Mouse (Mus musculus) heart, adult 2 months (tissue): Measurements from ENCODE around the gene Hist4h4. TPM values are rescaled to one million over a fixed set of nuclear protein-coding genes. Genes with fewer than 3 reads are reported as not detected.

Source experiments
- DNase-seq, 2 experiments: peaks; one replicate each; pipeline ENCODE4 v3.0.0; 2021
- H3K27ac ChIP-seq: fragments of 200-600 bp; 2 replicates; pipeline ENCODE4 v1.8.1; 2022
- H3K27me3 ChIP-seq: fragments of 200-500 bp; 2 replicates; pipeline ENCODE4 v1.6.1; 2012; ENCODE audit warnings: mild to moderate bottlenecking, low read length, inconsistent platforms, mixed read lengths; ENCODE audit not compliant: control insufficient read depth, insufficient read depth
- H3K36me3 ChIP-seq: fragments of 200-500 bp; 2 replicates; pipeline ENCODE4 v1.6.1; 2012; ENCODE audit warnings: low read length, inconsistent platforms; ENCODE audit not compliant: control insufficient read depth, insufficient read depth
- H3K4me1 ChIP-seq: fragments of 200-500 bp; 2 replicates; pipeline ENCODE4 v1.6.1; 2011; ENCODE audit warnings: low read length; ENCODE audit not compliant: control insufficient read depth, insufficient read depth
- H3K4me3 ChIP-seq: fragments of 200-600 bp; 2 replicates; pipeline ENCODE4 v1.8.1; 2022
- H3K79me2 ChIP-seq: fragments of 200-500 bp; replicated peaks from 2 replicates; pipeline ENCODE4 v1.6.1; 2012; ENCODE audit warnings: mild to moderate bottlenecking, inconsistent platforms, low read length, moderate library complexity, mixed read lengths; ENCODE audit not compliant: control insufficient read depth, insufficient read depth
- H3K9ac ChIP-seq: fragments of 200-500 bp; 2 replicates; pipeline ENCODE4 v1.6.1; 2012; ENCODE audit warnings: low read depth, mild to moderate bottlenecking, control low read depth, inconsistent platforms, low read length, mixed read lengths
- CTCF ChIP-seq: fragments of 200-600 bp; IDR thresholded peaks from 2 replicates; pipeline ENCODE4 v1.8.1; 2022; ENCODE audit warnings: antibody characterized with exemption, mild to moderate bottlenecking, moderate library complexity
- EP300 ChIP-seq: fragments of 200-500 bp; IDR thresholded peaks from 2 replicates; pipeline ENCODE4 v1.6.1; 2011; ENCODE audit warnings: low read depth, low read length, control low read depth; ENCODE audit not compliant: insufficient read depth
- POLR2A ChIP-seq: fragments of 200-500 bp; IDR thresholded peaks from 2 replicates; pipeline ENCODE4 v1.6.1; 2011; ENCODE audit warnings: mild to moderate bottlenecking, low read depth, low read length, control low read depth; ENCODE audit not compliant: insufficient read depth
- WGBS: fragments of 180-500 bp; shearing (Covaris S2); methylation state at CpG from one replicate; pipeline ENCODE4 v1.1.7; 2018; 5-methylcytosine and 5-hydroxymethylcytosine counted together
- intact Hi-C: fragments of 180-260 bp; cut with DNase I; formaldehyde crosslinking; loops from one replicate; pipeline ENCODE4 v1.15.1; 2025
- polyA plus RNA-seq: library from polyadenylated mRNA; depleted of rRNA; stranded (reverse); fragments of >200 nt; gene quantifications from 2 replicates; pipeline ENCODE4 v1.2.3, GENCODE M21; 2012
- total RNA-seq, 2 experiments: library from RNA; stranded (reverse); gene quantifications; 2 replicates each; pipeline ENCODE4 v1.2.3; 2021

Gene Hist4h4
- total and polyA plus RNA-seq, 3 experiments, result 0.16 to 6.5 (median 5.9) TPM

DNA sequence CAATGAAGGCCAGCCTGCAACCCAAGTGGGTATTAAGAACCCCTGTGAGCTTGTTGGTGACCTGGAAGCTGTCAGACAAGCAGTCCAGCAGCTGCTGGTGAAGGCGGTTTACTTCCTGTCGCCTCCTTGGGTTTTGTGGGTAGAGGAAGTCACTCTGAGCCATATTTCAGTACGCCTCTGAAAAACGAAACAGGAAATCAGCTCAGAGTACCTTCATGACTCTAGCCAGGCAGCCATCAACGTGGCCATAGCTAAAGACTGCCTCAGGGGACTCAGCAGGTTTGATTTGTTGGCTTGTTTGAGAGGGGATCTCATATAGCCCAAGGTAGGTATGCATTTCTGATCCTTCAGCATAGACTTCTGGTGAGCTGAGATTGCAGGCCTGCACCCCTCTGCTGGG, 27.5 kb upstream of the Hist4h4 start:
- 48% methylated on average over 5 of the region's 5 CpGs for WGBS
- H3K9ac ChIP-seq, result no peak overlapping the region
- no peaks in the 10 kb centered on the region for H3K4me1 ChIP-seq
- TF ChIP-seq POLR2A (no peak), CTCF (no peak), EP300 (no peak)
- no peak overlapping the region for H3K4me3 ChIP-seq
- DNase-seq, result no peak
- peaks cover 3% of the 10 kb centered on the region for H3K36me3 ChIP-seq
- intact Hi-C loops, result loop anchor here (2.0 kb wide), 1 partner anchor 21 kb away; no protein-coding TSS in a partner anchor
- no peaks in the 10 kb centered on the region for H3K27me3 ChIP-seq
- H3K27ac ChIP-seq, result no peak overlapping the region
- H3K79me2 ChIP-seq, result peaks cover 2% of the 10 kb centered on the region

DNA sequence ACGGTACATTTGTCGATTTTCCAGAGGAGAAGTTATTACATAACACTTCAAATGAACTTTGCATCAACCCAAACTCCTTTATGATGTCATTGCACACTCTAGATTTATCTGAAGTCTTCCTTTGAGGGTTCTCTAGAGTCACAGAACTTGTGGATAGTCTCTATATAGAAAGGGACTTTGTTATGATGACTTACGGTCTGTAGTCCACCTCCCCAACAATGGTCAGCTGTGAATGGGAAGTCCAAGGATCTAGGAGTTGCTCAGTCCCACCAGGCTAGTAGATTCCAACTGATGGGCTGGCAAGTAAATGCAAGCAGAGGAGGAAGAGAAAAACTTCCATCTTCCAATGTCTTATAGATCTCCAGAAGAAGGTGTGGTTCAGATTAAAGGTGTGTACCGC, 24.5 kb upstream of the Hist4h4 start:
- Histone ChIP-seq H3K4me3 (peak overlapping the region; percentile 54), H3K9ac (no peak overlapping the region), H3K27me3 (no peaks in the 10 kb centered on the region), H3K27ac (peak overlapping the region; percentile 86), H3K36me3 (peaks cover 9% of the 10 kb centered on the region), H3K4me1 (peaks cover 1% of the 10 kb centered on the region), H3K79me2 (peaks cover 2% of the 10 kb centered on the region)
- intact Hi-C loops, result loop anchor here (10.0 kb wide), 1 partner anchor 1814 kb away; the partner anchor contains the start of gene Ddx47
- TF ChIP-seq EP300 (no peak), POLR2A (no peak), CTCF (no peak)
- 31% methylated on average over 4 of the region's 4 CpGs for WGBS
- no peak for DNase-seq

DNA sequence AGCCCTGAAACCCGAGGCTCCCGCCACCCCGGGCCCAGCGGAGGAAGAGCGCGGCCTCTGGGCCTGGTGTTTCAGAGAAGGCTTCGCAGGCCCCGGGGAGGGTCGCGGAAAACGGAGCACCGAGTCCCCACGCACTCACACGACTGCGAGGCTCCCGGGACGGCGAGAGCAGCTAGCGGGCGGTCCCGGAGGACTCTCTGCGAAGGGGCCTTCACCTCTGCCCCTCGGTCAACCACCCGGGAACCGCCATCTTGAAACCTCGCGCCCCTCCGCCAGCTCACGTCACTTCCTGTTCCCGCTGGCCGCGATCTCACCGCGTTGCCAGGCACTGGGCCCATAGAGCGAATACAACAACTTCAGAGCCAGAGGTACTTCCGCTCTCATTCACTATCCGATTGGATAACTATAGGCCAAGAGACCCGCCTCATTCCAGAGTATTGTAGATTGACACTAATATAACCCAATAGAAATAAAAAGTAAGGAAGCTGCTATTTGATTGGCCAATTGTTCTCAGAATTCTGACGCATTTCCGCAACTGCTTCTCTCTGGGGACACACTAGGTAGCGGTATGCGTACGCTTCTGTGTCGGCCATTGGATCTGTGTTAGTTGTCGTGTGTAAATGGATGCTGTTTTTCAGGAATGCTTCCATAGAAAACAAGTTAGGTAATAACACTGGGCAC, 23.8 kb upstream of the Hist4h4 start, which contains the start of gene Wbp11:
Gene Wbp11 (minus strand): TSS at position 353 of the 681 bp plus-strand sequence.
- TF ChIP-seq CTCF (peak; percentile 53), EP300 (peak; percentile 69; the same call in 1 of the 2 replicates), POLR2A (peak; percentile 95)
- Histone ChIP-seq H3K27ac (peak within 1 kb of the TSS; percentile 92), H3K36me3 (peaks cover 9% of the 10 kb centered on the region), H3K4me1 (peaks cover 1% of the 10 kb centered on the region), H3K4me3 (peak within 1 kb of the TSS; percentile 91), H3K79me2 (peaks cover 2% of the 10 kb centered on the region), H3K27me3 (no peaks in the 10 kb centered on the region), H3K9ac (peak within 1 kb of the TSS; percentile 98)
- under 1% methylated on average over 45 of the region's 45 CpGs for WGBS
- intact Hi-C loops, result loop anchor here (1.0 to 10.0 kb wide), 2 partner anchors 24 to 1813 kb away; partner anchors contain the start of genes Ddx47 and Hist4h4
- DNase-seq, result peak; percentile 96

DNA sequence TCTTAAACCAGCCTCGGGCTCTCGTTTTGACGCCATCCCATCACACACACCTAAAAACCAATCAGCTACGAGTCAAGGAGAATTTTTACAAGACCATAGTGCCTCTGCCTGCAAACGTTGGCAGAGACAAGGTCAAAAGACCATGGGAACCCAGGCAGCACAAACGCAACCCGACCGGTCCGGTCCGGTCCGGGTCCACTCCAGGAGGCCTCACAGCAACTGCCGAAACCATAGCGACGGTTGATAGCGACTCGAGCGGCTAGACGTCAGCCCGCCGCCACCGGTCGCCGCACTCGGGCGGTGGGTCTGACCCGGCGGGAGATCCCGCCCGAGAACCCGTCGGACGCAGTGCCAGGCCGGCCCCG, 23.3 kb upstream of the Hist4h4 start, which contains the start of gene BC049715:
Gene BC049715 (plus strand): TSS at position 111 of the 365 bp plus-strand sequence.
- no peaks in the 10 kb centered on the region for H3K27me3 ChIP-seq
- TF ChIP-seq EP300 (no peak), CTCF (no peak)
- peaks cover 2% of the 10 kb centered on the region for H3K79me2 ChIP-seq
- H3K36me3 ChIP-seq, result peaks cover 9% of the 10 kb centered on the region
- peak within 1 kb of the TSS; percentile 92 for H3K27ac ChIP-seq
- H3K4me1 ChIP-seq, result peaks cover 1% of the 10 kb centered on the region
- peak within 1 kb of the TSS; percentile 98 for H3K9ac ChIP-seq
- DNase-seq, result no peak
- intact Hi-C loops, result loop anchor here (1.0 to 10.0 kb wide), 2 partner anchors 23 to 1813 kb away; partner anchors contain the start of genes Ddx47 and Hist4h4
- under 1% methylated on average over 34 of the region's 34 CpGs for WGBS
- peak within 1 kb of the TSS; percentile 91 for H3K4me3 ChIP-seq

DNA sequence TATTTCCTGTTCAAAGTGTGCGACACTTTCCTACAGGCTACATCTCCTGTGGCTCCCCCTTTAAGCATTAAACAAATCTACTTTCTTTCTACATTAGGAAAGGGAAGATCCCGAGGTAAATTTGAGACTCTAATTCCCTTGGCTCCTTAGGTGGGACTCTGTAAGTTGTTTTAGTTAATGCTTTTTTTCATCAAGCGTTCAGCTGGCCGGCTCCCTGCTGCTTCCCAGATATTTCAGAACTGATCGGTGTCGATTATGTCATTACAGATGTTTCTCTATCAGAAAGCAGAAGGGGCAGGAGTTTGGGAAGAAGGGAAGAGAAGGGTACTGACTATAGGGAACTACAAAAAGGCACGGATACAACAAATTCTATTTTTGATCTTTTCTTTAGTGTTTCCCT, 22.9 kb upstream of the Hist4h4 start:
- Histone ChIP-seq H3K79me2 (peaks cover 2% of the 10 kb centered on the region), H3K4me3 (peak overlapping the region; percentile 91), H3K27me3 (no peaks in the 10 kb centered on the region), H3K9ac (peak overlapping the region; percentile 98), H3K36me3 (peaks cover 9% of the 10 kb centered on the region), H3K4me1 (peaks cover 1% of the 10 kb centered on the region), H3K27ac (peak overlapping the region; percentile 92)
- TF ChIP-seq CTCF (no peak), EP300 (no peak), POLR2A (no peak)
- intact Hi-C loops, result loop anchor here (1.0 to 10.0 kb wide), 2 partner anchors 23 to 1812 kb away; partner anchors contain the start of genes Ddx47 and Hist4h4
- 6% methylated on average over 7 of the region's 7 CpGs for WGBS
- DNase-seq, result no peak

DNA sequence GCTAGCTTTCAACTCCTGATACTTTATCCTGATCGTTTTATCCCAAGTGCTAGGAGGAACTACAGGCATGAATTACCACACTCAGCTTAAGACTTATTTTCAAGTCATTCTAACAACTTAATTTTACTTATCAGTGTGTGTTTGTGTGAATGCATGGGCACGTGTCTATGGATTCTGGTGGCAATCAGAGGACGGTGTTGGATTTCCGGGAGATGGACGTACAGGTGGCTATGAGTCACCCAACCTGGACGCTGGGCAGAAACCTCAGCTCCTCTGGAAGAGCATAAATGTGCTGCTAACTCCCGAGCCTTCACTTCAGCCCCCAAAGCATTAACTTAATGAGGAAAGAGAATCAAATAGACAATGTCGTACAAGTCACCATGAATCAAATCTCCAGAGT, 20.8 kb upstream of the Hist4h4 start:
- intact Hi-C loops, result loop anchor here (10.0 kb wide), 1 partner anchor 1810 kb away; the partner anchor contains the start of gene Ddx47
- Histone ChIP-seq H3K36me3 (peaks cover 9% of the 10 kb centered on the region), H3K27ac (no peak overlapping the region)

More for the DNA sequence above, 20.8 kb upstream of the Hist4h4 start:
- WGBS, result 80% methylated on average over 8 of the region's 8 CpGs
- Histone ChIP-seq H3K79me2 (peaks cover 2% of the 10 kb centered on the region), H3K9ac (no peak overlapping the region), H3K4me3 (no peak overlapping the region), H3K4me1 (peaks cover 1% of the 10 kb centered on the region), H3K27me3 (no peaks in the 10 kb centered on the region)
- TF ChIP-seq EP300 (no peak), CTCF (no peak), POLR2A (no peak)
- DNase-seq, result no peak
